ENCODE assay signal across 8 mouse cellular contexts in the genomic region with DNA sequence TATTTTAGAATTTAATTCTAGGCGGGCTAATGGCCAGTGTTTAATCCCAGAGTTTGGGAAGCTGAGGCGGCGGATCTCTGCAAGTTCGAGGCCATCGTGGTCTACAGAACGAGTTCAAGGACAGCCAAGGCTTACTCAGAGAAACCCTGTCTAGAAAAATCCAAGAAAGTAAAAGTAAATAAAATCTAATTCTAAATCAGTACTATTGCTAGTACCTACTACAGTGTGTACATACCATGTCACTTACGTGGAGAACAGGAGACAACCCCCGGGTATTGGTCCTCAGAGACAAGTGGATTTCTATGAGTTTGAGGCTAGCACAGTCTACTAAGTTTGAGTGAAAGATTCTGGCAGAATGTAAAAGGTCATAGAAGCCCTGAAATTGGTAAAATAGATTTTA. TPM values are rescaled to one million over a fixed set of nuclear protein-coding genes. Genes with fewer than 3 reads are reported as not detected.
DNase-seq lines count a peak whose midpoint lies in the region; ATAC-seq lines count a peak whose summit lies in the region.

No protein-coding gene starts in this region.

- peak overlapping the region; percentile 94 for H3K4me3 ChIP-seq in megakaryocyte, embryonic 14.5 days (replicated peaks)
- H3K4me3 ChIP-seq in limb, embryonic 13.5 days = peak overlapping the region; percentile 87
- H3K4me3 ChIP-seq in stomach, embryonic 14.5 days (ENCODE audit: low read depth, low read length) = peak overlapping the region; percentile 88

- peaks cover 25% of the 10 kb centered on the region for H3K36me3 ChIP-seq in megakaryocyte, embryonic 14.5 days (replicated peaks; ENCODE audit: low read length)
- peaks cover 16% of the 10 kb centered on the region for H3K36me3 ChIP-seq in limb, embryonic 13.5 days
- peaks cover 17% of the 10 kb centered on the region for H3K36me3 ChIP-seq in stomach, embryonic 14.5 days (ENCODE audit: control insufficient read depth, insufficient read depth, low read length)

- DNase-seq in cerebellum, postnatal 4 days (ENCODE audit: low spot score in 2 of 2) = no peak
- no peak for DNase-seq in frontal cortex, postnatal 14 days (ENCODE audit: low spot score in 2 of 2)
- DNase-seq in Muller cell, postnatal 12 days (ENCODE audit: inconsistent ontology term) = no peak

- H3K9ac ChIP-seq in limb, embryonic 13.5 days = peak overlapping the region; percentile 92
- peak overlapping the region; percentile 85 for H3K9ac ChIP-seq in stomach, embryonic 14.5 days (replicated peaks; ENCODE audit: low read depth, low read length)

- peak overlapping the region; percentile 79 for H3K4me2 ChIP-seq in limb, embryonic 13.5 days (replicated peaks)
- peak overlapping the region; percentile 45 for H3K4me2 ChIP-seq in stomach, embryonic 14.5 days (replicated peaks; ENCODE audit: low read depth, low read length)

- H3K4me1 ChIP-seq in megakaryocyte, embryonic 14.5 days = peaks cover 24% of the 10 kb centered on the region
- H3K4me1 ChIP-seq in limb, embryonic 13.5 days = peaks cover 15% of the 10 kb centered on the region
- peaks cover 13% of the 10 kb centered on the region for H3K4me1 ChIP-seq in stomach, embryonic 14.5 days (ENCODE audit: control insufficient read depth, insufficient read depth, low read length)

- ATAC-seq in cerebellum, adult (ENCODE audit: insufficient number of reproducible peaks, low FRiP score, low TSS enrichment) = peak; percentile 18; the same call in 1 of the 2 replicates
- no peak for ATAC-seq in megakaryocyte, adult 5-6 weeks (ENCODE audit: poor library complexity, severe bottlenecking)
- no peak; the same call in 1 of the 2 replicates for ATAC-seq in limb, embryonic 13.5 days (ENCODE audit: low FRiP score, low read depth)
- no peak for ATAC-seq in stomach, embryonic 14.5 days (ENCODE audit: insufficient number of reproducible peaks, insufficient read depth, low FRiP score, low read depth)

- H3K27ac ChIP-seq in limb, embryonic 13.5 days = peak overlapping the region; percentile 87
- H3K27ac ChIP-seq in stomach, embryonic 14.5 days (ENCODE audit: low read length) = peak overlapping the region; percentile 86

- no peaks in the 10 kb centered on the region for H3K27me3 ChIP-seq in megakaryocyte, embryonic 14.5 days (replicated peaks)
- H3K27me3 ChIP-seq in limb, embryonic 13.5 days = no peaks in the 10 kb centered on the region
- H3K27me3 ChIP-seq in stomach, embryonic 14.5 days (ENCODE audit: control insufficient read depth, insufficient read depth, low read length) = no peaks in the 10 kb centered on the region

- H3K9me3 ChIP-seq in megakaryocyte, embryonic 14.5 days = no peaks in the 10 kb centered on the region
- H3K9me3 ChIP-seq in limb, embryonic 13.5 days = no peaks in the 10 kb centered on the region
- no peaks in the 10 kb centered on the region for H3K9me3 ChIP-seq in stomach, embryonic 14.5 days (ENCODE audit: control insufficient read depth, low read depth, low read length)

- WGBS in limb, embryonic 13.5 days = 27% methylated on average over 8 of the region's 8 CpGs
- WGBS in stomach, embryonic 14.5 days = 30% methylated on average over 8 of the region's 8 CpGs

RNA-seq across cellular contexts. Expression of a gene that starts 0.5 kb away (rescaled TPM):
- 2.4 and 5.3 TPM in 2 replicates for polyA plus RNA-seq in megakaryocyte, embryonic 14.5 days (2012; ENCODE audit: insufficient read depth, low replicate concordance)
- 14.4 and 15.1 TPM in 2 replicates for total RNA-seq in megakaryocyte, adult 5-6 weeks (2015)
- 20.2 and 20.9 TPM in 2 replicates for total RNA-seq in megakaryocyte, adult 5-6 weeks (2017)
- 28.0 and 28.6 TPM in 2 replicates for polyA plus RNA-seq in limb, embryonic 13.5 days (2015; fragmentation: Nextera tagmentation; extraction: Ambion mirVana)
- 28.4 and 29.0 TPM in 2 replicates for polyA plus RNA-seq in stomach, embryonic 14.5 days (2014; fragmentation: Nextera tagmentation; extraction: Ambion mirVana)

RNA-seq across cellular contexts. Expression of a gene that starts 8.6 kb away (rescaled TPM):
- 4.1 and 30.0 TPM in 2 replicates for polyA plus RNA-seq in megakaryocyte, embryonic 14.5 days (2012; ENCODE audit: insufficient read depth, low replicate concordance)
- 85.2 and 88.2 TPM in 2 replicates for total RNA-seq in megakaryocyte, adult 5-6 weeks (2015)
- total RNA-seq in megakaryocyte, adult 5-6 weeks (2017) = 97.0 and 104 TPM in 2 replicates
- polyA plus RNA-seq in limb, embryonic 13.5 days (2015; fragmentation: Nextera tagmentation; extraction: Ambion mirVana) = 264 and 269 TPM in 2 replicates
- 231 and 241 TPM in 2 replicates for polyA plus RNA-seq in stomach, embryonic 14.5 days (2014; fragmentation: Nextera tagmentation; extraction: Ambion mirVana)

RNA-seq across cellular contexts. Expression of a gene that starts 10.0 kb away (rescaled TPM):
- 7.9 TPM in 1 of 2 replicates, not detected in the other for polyA plus RNA-seq in megakaryocyte, embryonic 14.5 days (2012; ENCODE audit: insufficient read depth, low replicate concordance)
- 25.8 and 31.5 TPM in 2 replicates for total RNA-seq in megakaryocyte, adult 5-6 weeks (2015)
- total RNA-seq in megakaryocyte, adult 5-6 weeks (2017) = 28.8 and 33.0 TPM in 2 replicates
- 46.6 and 47.5 TPM in 2 replicates for polyA plus RNA-seq in limb, embryonic 13.5 days (2015; fragmentation: Nextera tagmentation; extraction: Ambion mirVana)
- polyA plus RNA-seq in stomach, embryonic 14.5 days (2014; fragmentation: Nextera tagmentation; extraction: Ambion mirVana) = 46.4 and 47.9 TPM in 2 replicates
